Mouse (Mus musculus): Measurements from ENCODE around the gene Ccdc88c. TPM values are rescaled to one million over a fixed set of nuclear protein-coding genes. Genes with fewer than 3 reads are reported as not detected.

Ccdc88c gene
- polyA plus RNA-seq, 1 experiment from 2014 or later, result 11.0 TPM

GRCm38 (mm10) chr12:100936737-100937136 lies 92.1 kb downstream of the Ccdc88c start:
- Histone ChIP-seq H3K27me3 (no peaks in the 10 kb centered on the region), H3K4me1 (replicated peaks) (peaks cover 8% of the 10 kb centered on the region; the same call in 1 of the 2 replicates), H3K9me3 (no peaks in the 10 kb centered on the region), H3K4me3 (no peak overlapping the region), H3K36me3 (peaks cover 73% of the 10 kb centered on the region), H3K4me2 (no peak overlapping the region), H3K27ac (replicated peaks) (no peak overlapping the region), H3K9ac (no peak overlapping the region)
- 91% methylated on average over 4 of the region's 4 CpGs for WGBS
- no peak; the same call in 1 of the 2 replicates for ATAC-seq (ENCODE audit: low read depth)

GRCm38 (mm10) chr12:100936116-100936515 lies 92.7 kb downstream of the Ccdc88c start:
- H3K27ac ChIP-seq (replicated peaks), result no peak overlapping the region
- H3K4me3 ChIP-seq, result no peak overlapping the region
- H3K27me3 ChIP-seq, result no peaks in the 10 kb centered on the region
- peak; percentile 44 for ATAC-seq (ENCODE audit: low read depth)
- H3K4me2 ChIP-seq, result no peak overlapping the region
- WGBS, result 26% methylated on average over 2 of the region's 2 CpGs
- H3K9ac ChIP-seq, result no peak overlapping the region
- H3K4me1 ChIP-seq (replicated peaks), result peaks cover 8% of the 10 kb centered on the region; the same call in 1 of the 2 replicates
- H3K9me3 ChIP-seq, result no peaks in the 10 kb centered on the region
- H3K36me3 ChIP-seq, result peaks cover 73% of the 10 kb centered on the region

- Histone ChIP-seq H3K4me3 (no peak overlapping the region), H3K9ac (no peak overlapping the region), H3K36me3 (peaks cover 70% of the 10 kb centered on the region), H3K27me3 (no peaks in the 10 kb centered on the region), H3K27ac (replicated peaks) (no peak overlapping the region), H3K9me3 (no peaks in the 10 kb centered on the region), H3K4me1 (replicated peaks) (peaks cover 8% of the 10 kb centered on the region; the same call in 1 of the 2 replicates), H3K4me2 (no peak overlapping the region)
- WGBS, result 93% methylated on average over 5 of the region's 5 CpGs
- no peak for ATAC-seq (ENCODE audit: low read depth)
Measured at GRCm38 (mm10) chr12:100934796-100935195, 94.1 kb downstream of the Ccdc88c start.

GRCm38 (mm10) chr12:100931653-100932052 lies 97.2 kb downstream of the Ccdc88c start:
- H3K36me3 ChIP-seq, result peaks cover 73% of the 10 kb centered on the region
- ATAC-seq (ENCODE audit: low read depth), result no peak

GRCm38 (mm10) chr12:100928286-100928685 lies 100.6 kb downstream of the Ccdc88c start:
- 93% methylated on average over 9 of the region's 9 CpGs for WGBS
- ATAC-seq (ENCODE audit: low read depth), result no peak
- H3K4me3 ChIP-seq, result no peak overlapping the region
- H3K27me3 ChIP-seq, result no peaks in the 10 kb centered on the region
- H3K36me3 ChIP-seq, result peaks cover 73% of the 10 kb centered on the region
- no peaks in the 10 kb centered on the region for H3K9me3 ChIP-seq
- H3K4me2 ChIP-seq, result no peak overlapping the region
- H3K4me1 ChIP-seq (replicated peaks), result peaks cover 13% of the 10 kb centered on the region
- no peak overlapping the region for H3K9ac ChIP-seq
- no peak overlapping the region for H3K27ac ChIP-seq (replicated peaks)

More at GRCm38 (mm10) chr12:100931653-100932052, 97.2 kb downstream of the Ccdc88c start:
- WGBS, result 95% methylated on average over 14 of the region's 14 CpGs
- no peak overlapping the region for H3K9ac ChIP-seq
- H3K4me2 ChIP-seq, result no peak overlapping the region
- no peaks in the 10 kb centered on the region for H3K9me3 ChIP-seq
- no peaks in the 10 kb centered on the region for H3K27me3 ChIP-seq
- no peaks in the 10 kb centered on the region for H3K4me1 ChIP-seq (replicated peaks)
- no peak overlapping the region for H3K27ac ChIP-seq (replicated peaks)
- H3K4me3 ChIP-seq, result no peak overlapping the region

GRCm38 (mm10) chr12:100925644-100926619 lies 102.9 kb downstream of the Ccdc88c start:
- Histone ChIP-seq H3K4me3 (no peak overlapping the region), H3K4me2 (no peak overlapping the region), H3K9ac (no peak overlapping the region; the same call in 1 of the 2 replicates), H3K36me3 (peaks cover 75% of the 10 kb centered on the region), H3K4me1 (replicated peaks) (peaks cover 13% of the 10 kb centered on the region), H3K27me3 (no peaks in the 10 kb centered on the region), H3K9me3 (no peaks in the 10 kb centered on the region), H3K27ac (replicated peaks) (peak overlapping the region; percentile 42; the same call in 1 of the 2 replicates)
- 55% methylated on average over 14 of the region's 14 CpGs for WGBS
- ATAC-seq (ENCODE audit: low read depth), result peak; percentile 70

GRCm38 (mm10) chr12:100924646-100925339 lies 104.1 kb downstream of the Ccdc88c start:
- H3K27me3 ChIP-seq, result no peaks in the 10 kb centered on the region
- 86% methylated on average over 15 of the region's 15 CpGs for WGBS
- H3K4me3 ChIP-seq, result no peak overlapping the region
- H3K27ac ChIP-seq (replicated peaks), result 0 out of 2 replicates have a peak overlapping the region, but pooled peaks have one; percentile 42
- ATAC-seq (ENCODE audit: low read depth), result no peak
- H3K9ac ChIP-seq, result no peak overlapping the region
- H3K4me1 ChIP-seq (replicated peaks), result peaks cover 13% of the 10 kb centered on the region
- no peaks in the 10 kb centered on the region for H3K9me3 ChIP-seq
- no peak overlapping the region for H3K4me2 ChIP-seq
- H3K36me3 ChIP-seq, result peaks cover 75% of the 10 kb centered on the region

GRCm38 (mm10) chr12:100910731-100911130 lies 118.1 kb downstream of the Ccdc88c start:
- Histone ChIP-seq H3K9ac (no peak overlapping the region), H3K4me3 (no peak overlapping the region), H3K9me3 (no peaks in the 10 kb centered on the region), H3K27ac (replicated peaks) (no peak overlapping the region), H3K4me2 (no peak overlapping the region), H3K36me3 (peaks cover 34% of the 10 kb centered on the region), H3K4me1 (replicated peaks) (peaks cover 14% of the 10 kb centered on the region), H3K27me3 (peaks cover 26% of the 10 kb centered on the region)
- no peak for ATAC-seq (ENCODE audit: low read depth)
- WGBS, result 83% methylated on average over 12 of the region's 12 CpGs

GRCm38 (mm10) chr12:100909765-100910164 lies 119.1 kb downstream of the Ccdc88c start:
- WGBS, result 57% methylated on average over 6 of the region's 6 CpGs
- Histone ChIP-seq H3K4me3 (no peak overlapping the region), H3K9ac (no peak overlapping the region), H3K27me3 (peaks cover 26% of the 10 kb centered on the region), H3K27ac (replicated peaks) (no peak overlapping the region), H3K36me3 (peaks cover 26% of the 10 kb centered on the region), H3K4me2 (no peak overlapping the region), H3K9me3 (no peaks in the 10 kb centered on the region), H3K4me1 (replicated peaks) (peaks cover 14% of the 10 kb centered on the region)
- no peak for ATAC-seq (ENCODE audit: low read depth)

- ATAC-seq (ENCODE audit: low read depth), result no peak; the same call in 1 of the 2 replicates
- 20% methylated on average over 10 of the region's 10 CpGs for WGBS
- peak overlapping the region; percentile 72 for H3K9ac ChIP-seq
- peaks cover 16% of the 10 kb centered on the region for H3K36me3 ChIP-seq
- peak overlapping the region; percentile 43 for H3K4me3 ChIP-seq
- H3K27ac ChIP-seq (replicated peaks), result no peak overlapping the region
- H3K4me1 ChIP-seq (replicated peaks), result peaks cover 14% of the 10 kb centered on the region
- H3K27me3 ChIP-seq, result peaks cover 26% of the 10 kb centered on the region
- peak overlapping the region; percentile 86 for H3K4me2 ChIP-seq
- H3K9me3 ChIP-seq, result no peaks in the 10 kb centered on the region
Measured at GRCm38 (mm10) chr12:100908298-100909034, 120.4 kb downstream of the Ccdc88c start.

GRCm38 (mm10) chr12:100907598-100908297 lies 121.1 kb downstream of the Ccdc88c start, which contains the start of gene Gpr68:
Gpr68 (minus strand) TSS chr12:100908198.
- H3K4me1 ChIP-seq (replicated peaks), result peaks cover 14% of the 10 kb centered on the region
- no peaks in the 10 kb centered on the region for H3K9me3 ChIP-seq
- H3K27me3 ChIP-seq, result peaks cover 26% of the 10 kb centered on the region
- no peak within 1 kb of the TSS for H3K27ac ChIP-seq (replicated peaks)
- peak; percentile 77 for ATAC-seq (ENCODE audit: low read depth)
- peaks cover 9% of the 10 kb centered on the region for H3K36me3 ChIP-seq
- peak within 1 kb of the TSS; percentile 72 for H3K9ac ChIP-seq
- H3K4me2 ChIP-seq, result peak within 1 kb of the TSS; percentile 86
- peak within 1 kb of the TSS; percentile 43 for H3K4me3 ChIP-seq
- WGBS, result 5% methylated on average over 39 of the region's 39 CpGs
